Mouse (Mus musculus): ENCODE data around the gene Plekhh3.

Gene Plekhh3

GRCm38 (mm10) chr11:101186526-101187247, 15.5 kb upstream of the Plekhh3 start:
- no peak for DNase-seq (ENCODE audit: low spot score)

DNA sequence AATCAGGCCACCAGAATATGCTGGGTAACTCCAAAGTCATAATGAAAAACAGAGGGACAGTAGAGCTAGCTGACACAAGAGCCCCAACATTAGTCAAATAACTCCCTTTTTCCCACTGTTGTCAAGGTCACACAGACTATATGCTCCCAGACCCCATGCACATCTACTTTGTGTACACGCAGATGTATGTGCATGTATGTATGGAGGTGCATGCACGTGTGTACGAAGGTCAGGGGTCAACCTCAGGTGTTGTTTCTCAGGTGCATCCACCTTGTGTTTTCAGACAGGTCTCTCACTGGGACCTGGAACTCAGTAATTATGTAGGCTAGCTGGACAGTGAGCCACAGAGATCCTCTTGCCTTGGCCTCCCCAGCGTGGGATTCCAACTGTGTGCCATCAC, 14.3 kb upstream of the Plekhh3 start:
- DNase-seq (ENCODE audit: low spot score), result no peak

DNA sequence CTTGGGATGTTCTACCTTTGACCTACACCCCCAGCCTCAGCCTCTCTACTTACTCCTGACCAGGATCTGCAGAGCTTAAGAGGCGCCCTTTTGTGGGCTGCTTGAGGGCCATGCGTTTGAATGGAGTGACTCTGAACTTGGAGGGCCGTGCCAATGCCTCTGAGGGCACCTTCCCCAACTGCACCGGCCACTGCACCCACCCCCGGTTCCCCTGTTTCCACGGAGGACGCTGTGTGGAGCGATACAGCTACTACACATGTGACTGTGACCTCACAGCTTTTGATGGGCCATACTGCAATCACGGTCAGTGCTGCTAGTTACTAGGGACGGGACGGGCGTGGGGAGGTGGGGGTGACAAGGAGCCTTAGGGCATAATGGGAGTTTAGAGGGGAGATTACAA, 13.8 kb upstream of the Plekhh3 start:
- DNase-seq (ENCODE audit: low spot score), result no peak

DNA sequence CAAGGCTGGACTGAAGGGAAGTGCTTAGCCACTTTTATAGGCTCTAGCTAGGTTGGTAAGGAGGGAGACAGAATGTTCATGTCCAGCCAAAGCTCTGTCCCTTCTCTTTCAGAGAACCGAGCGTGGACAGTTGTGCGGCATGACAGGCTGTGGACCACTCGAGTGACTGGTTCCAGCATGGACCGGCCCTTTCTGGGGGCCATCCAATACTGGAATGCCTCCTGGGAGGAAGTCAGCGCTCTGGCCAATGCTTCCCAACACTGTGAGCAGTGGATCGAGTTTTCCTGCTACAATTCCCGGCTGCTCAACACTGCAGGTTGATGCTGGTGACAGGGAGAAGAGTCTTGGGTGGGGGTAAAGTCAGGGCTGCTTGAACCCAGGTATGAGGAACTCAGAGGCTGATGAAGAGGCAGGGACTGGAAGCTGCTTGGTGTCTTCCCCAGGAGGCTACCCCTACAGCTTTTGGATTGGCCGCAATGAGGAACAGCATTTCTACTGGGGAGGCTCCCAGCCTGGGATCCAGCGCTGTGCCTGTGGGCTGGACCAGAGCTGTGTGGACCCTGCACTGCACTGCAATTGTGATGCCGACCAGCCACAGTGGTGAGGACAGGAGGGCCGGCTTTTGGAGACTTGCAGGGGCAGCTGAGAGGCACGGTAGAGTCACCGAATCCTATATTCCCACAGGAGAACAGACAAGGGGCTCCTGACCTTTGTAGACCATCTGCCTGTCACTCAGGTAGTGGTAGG, 11.8 kb upstream of the Plekhh3 start:
- no peak for DNase-seq (ENCODE audit: low spot score)

DNA sequence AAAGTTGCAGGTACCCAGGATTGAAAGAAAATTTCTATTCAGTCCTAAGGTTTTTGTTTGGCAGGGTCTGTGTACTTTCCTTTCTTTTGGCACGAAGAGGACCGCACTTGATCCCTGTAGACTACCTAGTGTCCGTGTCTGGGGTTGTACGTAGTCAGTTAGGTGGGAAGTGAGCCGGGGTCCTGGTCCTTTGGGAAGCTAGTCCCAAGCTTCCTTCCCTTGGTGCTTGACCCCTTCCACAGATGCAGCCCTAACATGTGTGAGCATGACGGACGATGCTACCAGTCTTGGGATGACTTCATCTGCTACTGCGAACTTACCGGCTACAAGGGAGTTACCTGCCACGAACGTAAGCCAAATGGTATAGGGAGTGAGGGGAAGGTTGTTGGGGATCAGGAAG, 10.8 kb upstream of the Plekhh3 start:
- no peak for DNase-seq (ENCODE audit: low spot score)

DNA sequence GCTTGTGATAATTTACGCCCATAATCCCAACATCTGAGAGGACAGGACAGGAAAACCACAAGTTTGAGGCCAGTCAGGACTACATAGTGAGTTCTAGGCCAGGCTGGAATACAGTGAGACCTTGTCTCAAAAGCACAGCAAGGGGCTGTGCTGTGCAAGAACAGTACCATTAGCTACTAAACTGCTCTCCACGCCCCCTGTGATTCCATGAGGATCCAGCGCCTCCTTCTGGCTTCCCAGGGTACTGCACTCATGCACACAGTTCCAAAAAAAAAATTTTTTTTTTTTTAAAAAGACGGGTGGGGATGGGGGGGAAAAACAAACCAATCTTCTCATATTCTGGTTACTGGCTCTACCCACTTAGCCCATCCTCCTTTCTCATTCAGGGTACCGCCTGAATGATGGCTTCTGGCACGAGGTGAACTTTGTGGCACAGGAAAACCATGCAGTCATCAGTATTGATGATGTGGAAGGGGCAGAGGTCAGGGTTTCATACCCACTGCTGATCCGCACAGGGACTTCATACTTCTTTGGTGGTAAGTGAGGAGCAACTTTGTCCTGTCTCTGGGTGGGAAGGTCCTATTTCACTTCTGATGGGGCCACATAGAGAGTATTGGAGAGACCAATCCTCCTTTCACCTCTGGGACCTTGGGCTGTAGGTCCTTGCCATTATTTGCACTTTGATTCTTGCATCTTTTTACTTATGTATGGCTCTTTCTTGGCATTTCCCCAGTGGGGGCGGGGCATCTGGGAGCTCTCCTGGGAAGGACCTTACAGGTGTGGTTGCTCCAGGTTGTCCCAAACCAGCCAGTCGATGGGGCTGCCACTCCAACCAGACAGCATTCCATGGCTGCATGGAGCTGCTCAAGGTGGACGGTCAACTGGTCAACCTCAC, 9.9 kb upstream of the Plekhh3 start:
- DNase-seq (ENCODE audit: low spot score), result peak; percentile 70

GRCm38 (mm10) chr11:101180261-101180660, 9.1 kb upstream of the Plekhh3 start:
- no peak for DNase-seq (ENCODE audit: low spot score)

DNA sequence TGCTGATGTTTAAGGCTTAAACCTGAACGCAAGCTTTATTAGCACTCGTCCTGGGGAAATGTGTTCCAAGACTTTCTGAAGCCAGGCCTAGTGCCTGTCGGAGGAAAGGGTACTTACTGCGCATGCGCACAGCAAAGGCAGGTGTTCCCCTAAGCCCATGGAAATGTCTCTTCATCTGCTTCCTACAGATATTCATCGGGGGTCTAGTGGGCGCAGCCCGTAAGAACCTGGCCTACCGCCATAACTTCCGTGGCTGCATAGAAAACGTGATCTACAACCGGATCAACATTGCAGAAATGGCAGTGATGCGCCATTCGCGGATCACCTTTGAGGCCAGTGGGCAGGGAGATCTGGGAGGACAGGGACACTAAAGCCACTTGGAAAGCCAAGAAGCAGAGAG, 8.2 kb upstream of the Plekhh3 start:
- DNase-seq (ENCODE audit: low spot score), result no peak

GRCm38 (mm10) chr11:101178061-101179058, 7.2 kb upstream of the Plekhh3 start:
- no peak for DNase-seq (ENCODE audit: low spot score)

DNA sequence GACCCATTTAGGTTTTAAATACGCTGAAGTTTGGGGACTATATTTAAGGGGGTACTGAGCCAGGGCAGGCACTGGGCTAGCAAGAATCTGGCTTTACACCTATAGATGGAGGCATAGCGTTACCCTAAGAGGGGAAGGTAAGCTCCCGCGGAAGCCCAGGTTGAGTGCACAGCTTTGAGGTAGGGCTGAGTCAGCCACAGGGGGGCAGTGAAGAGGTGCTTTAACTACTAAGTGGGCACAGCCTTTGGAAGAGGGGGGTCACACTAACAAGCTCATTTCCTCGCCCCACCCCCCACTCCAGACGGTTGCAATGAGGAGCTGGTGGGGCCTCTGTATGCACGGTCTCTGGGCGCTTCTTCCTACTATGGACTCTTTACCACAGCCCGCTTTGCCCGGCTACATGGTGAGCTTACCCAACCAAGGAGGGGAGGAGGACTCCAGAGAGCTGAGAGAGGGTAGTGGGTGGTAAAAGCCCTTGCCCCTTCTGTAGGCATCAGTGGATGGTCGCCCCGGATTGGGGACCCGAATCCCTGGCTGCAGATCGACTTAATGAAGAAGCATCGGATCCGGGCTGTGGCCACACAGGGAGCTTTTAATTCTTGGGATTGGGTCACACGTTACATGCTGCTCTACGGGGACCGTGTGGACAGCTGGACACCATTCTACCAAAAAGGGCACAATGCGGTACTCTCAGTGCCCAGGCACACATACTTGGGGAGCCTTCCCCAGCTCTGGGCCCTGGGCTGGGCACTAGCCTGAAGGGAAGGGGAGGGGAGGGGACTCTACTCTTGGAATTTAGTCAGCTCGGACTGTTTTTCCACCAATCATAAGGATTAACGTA, 6.0 kb upstream of the Plekhh3 start:
- DNase-seq (ENCODE audit: low spot score), result no peak

GRCm38 (mm10) chr11:101176117-101176691, 5.1 kb upstream of the Plekhh3 start:
- peak; percentile 39 for DNase-seq (ENCODE audit: low spot score)

GRCm38 (mm10) chr11:101175636-101176116, 4.5 kb upstream of the Plekhh3 start:
- DNase-seq (ENCODE audit: low spot score), result no peak

- DNase-seq (ENCODE audit: low spot score), result no peak
Observed at GRCm38 (mm10) chr11:101174851-101175628, 3.9 kb upstream of the Plekhh3 start, which contains the start of gene Ccr10. TSS of gene Ccr10 (minus strand) at chr11:101175443.

DNA sequence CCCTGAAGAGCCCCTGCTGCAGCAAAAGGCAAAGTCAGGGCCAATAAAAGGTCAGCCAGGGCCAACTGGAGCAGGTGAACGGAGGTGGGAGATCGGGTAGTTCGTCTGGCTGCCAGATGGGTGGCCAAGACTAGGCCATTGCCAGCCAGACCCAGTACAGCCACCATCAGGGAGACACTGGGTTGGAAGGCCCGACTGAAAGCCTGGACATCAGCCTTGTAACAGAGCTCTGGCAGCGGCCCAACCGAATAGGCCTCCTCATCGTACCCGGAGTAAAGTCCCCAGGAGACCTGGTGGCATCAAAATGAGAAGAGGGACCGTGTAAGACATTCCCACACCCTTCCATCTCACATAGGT, 3.2 kb upstream of the Plekhh3 start:
- DNase-seq (ENCODE audit: low spot score), result no peak

GRCm38 (mm10) chr11:101173631-101174388, 2.7 kb upstream of the Plekhh3 start:
- DNase-seq (ENCODE audit: low spot score), result peak; percentile 73

- peak; percentile 54 for DNase-seq (ENCODE audit: low spot score)
Observed at GRCm38 (mm10) chr11:101173112-101173511, 2.0 kb upstream of the Plekhh3 start.

DNA sequence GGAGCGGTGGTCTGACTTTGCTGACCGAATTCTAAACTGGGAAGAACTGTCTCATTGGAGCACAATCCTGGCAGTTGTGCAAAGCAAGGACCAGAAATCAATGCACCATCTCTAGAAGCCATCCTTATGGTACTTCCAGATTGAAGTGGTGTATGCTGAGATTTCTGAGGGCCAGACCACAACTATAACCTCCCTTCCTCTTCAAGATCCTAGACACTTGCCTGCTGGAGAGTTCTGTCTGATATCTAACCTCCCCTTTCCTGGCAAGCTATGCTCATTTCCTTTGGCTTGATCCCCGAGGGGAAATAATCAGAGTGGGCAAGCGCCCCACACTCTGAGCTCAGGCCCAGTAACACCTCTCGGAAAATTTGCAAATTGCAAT, 1.3 kb upstream of the Plekhh3 start:
- no peak for DNase-seq (ENCODE audit: low spot score)

GRCm38 (mm10) chr11:101171721-101172433, 726 bp upstream of the Plekhh3 start:
- peak; percentile 55 for DNase-seq (ENCODE audit: low spot score)
